Mouse (Mus musculus) left cerebral cortex, adult 18-20 months (tissue): ENCODE results near the gene Ccnl2. TPM values are rescaled to one million over a fixed set of nuclear protein-coding genes. Genes with fewer than 3 reads are reported as not detected.
"Not testable (repeated sequence)": the region's sequence is repeated elsewhere in the genome, so short reads cannot be mapped to it uniquely, and the experiment has no call there.

Source experiments
- DNase-seq, 2 experiments: peaks; one replicate each; pipeline ENCODE4 v3.0.0; 2021 to 2022; ENCODE audit warnings: low spot score in 2 of 2, mixed read lengths in 1 of 2
- total RNA-seq, 2 experiments: library from RNA; stranded (reverse); gene quantifications; 2 replicates each; pipeline ENCODE4 v1.2.3; 2021

Gene Ccnl2
- total RNA-seq, 2 experiments from 2014 or later: 60.1 to 65.5 TPM

- not testable (repeated sequence) for DNase-seq
Observed at GRCm38 (mm10) chr4:155788833-155789232, 23.5 kb upstream of the Ccnl2 start.

GRCm38 (mm10) chr4:155790021-155790489 is 22.2 kb upstream of the Ccnl2 start, which contains the start of gene Ankrd65:
Gene Ankrd65, plus strand, starts transcription at chr4:155790439.
- DNase-seq: no peak

- DNase-seq: no peak
Observed at GRCm38 (mm10) chr4:155790650-155791161, 21.6 kb upstream of the Ccnl2 start.

GRCm38 (mm10) chr4:155791240-155791933 is 20.9 kb upstream of the Ccnl2 start:
- no peak for DNase-seq

GRCm38 (mm10) chr4:155793730-155794129 is 18.6 kb upstream of the Ccnl2 start:
- no peak for DNase-seq

- no peak for DNase-seq
Observed at GRCm38 (mm10) chr4:155802075-155802474, 10.2 kb upstream of the Ccnl2 start.

GRCm38 (mm10) chr4:155802741-155803339 is 9.4 kb upstream of the Ccnl2 start, which contains the start of gene Mrpl20:
Gene Mrpl20, plus strand, starts transcription at chr4:155802878.
- no peak for DNase-seq

- DNase-seq: peak; percentile 95 to 98
Observed at GRCm38 (mm10) chr4:155803340-155804041, 8.8 kb upstream of the Ccnl2 start.

GRCm38 (mm10) chr4:155807841-155808240 is 4.4 kb upstream of the Ccnl2 start:
- no peak for DNase-seq

- DNase-seq: no peak
Observed at GRCm38 (mm10) chr4:155812665-155813181, 434 bp downstream of the Ccnl2 start.

GRCm38 (mm10) chr4:155817533-155817932 is 5.2 kb downstream of the Ccnl2 start:
- no peak for DNase-seq

GRCm38 (mm10) chr4:155821025-155821424 is 8.7 kb downstream of the Ccnl2 start:
- no peak for DNase-seq

GRCm38 (mm10) chr4:155823443-155823842 is 11.2 kb downstream of the Ccnl2 start:
- DNase-seq: no peak

GRCm38 (mm10) chr4:155829866-155830265 is 17.6 kb downstream of the Ccnl2 start:
- DNase-seq: no peak

GRCm38 (mm10) chr4:155830596-155830995 is 18.3 kb downstream of the Ccnl2 start:
- no peak for DNase-seq

- peak; percentile 95 to 96 for DNase-seq
Observed at GRCm38 (mm10) chr4:155831205-155831766, 19.0 kb downstream of the Ccnl2 start, which contains the start of gene Aurkaip1. Gene Aurkaip1, plus strand, starts transcription at chr4:155831272.

- DNase-seq: no peak
Observed at GRCm38 (mm10) chr4:155831831-155832230, 19.5 kb downstream of the Ccnl2 start.

GRCm38 (mm10) chr4:155832321-155832720 is 20.0 kb downstream of the Ccnl2 start:
- DNase-seq: no peak

- DNase-seq: no peak
Observed at GRCm38 (mm10) chr4:155833234-155833633, 20.9 kb downstream of the Ccnl2 start.

GRCm38 (mm10) chr4:155833836-155834235 is 21.5 kb downstream of the Ccnl2 start:
- peak; percentile 69 to 77 for DNase-seq

- no peak for DNase-seq
Observed at GRCm38 (mm10) chr4:155837404-155838010, 25.2 kb downstream of the Ccnl2 start.
